Mouse (Mus musculus) lung, embryonic 16.5 days (tissue): ENCODE measurements at regions not wholly inside any gene's neighbourhood (a gene's known extent, or its start where the extent isn't known, plus 50 kb on each side); places are given as distances from the start of the nearest gene placed in this dataset.
A peak's percentile ranks its signal among the peaks of the same experiment; 100 is the strongest.

ENCODE experiments used
- ATAC-seq: fragments of 200-750 bp; cut with Nextera tagmentation; 2 replicates; pipeline ENCODE4 v1.8.0; 2017; ENCODE audit warnings: low read depth, mild to moderate bottlenecking, moderate library complexity
- H3K27ac ChIP-seq: fragments of 300-500 bp; sonication (generic); 2 replicates; pipeline ENCODE4 v1.5.1; 2014; ENCODE audit warnings: mild to moderate bottlenecking, control low read depth, low read length
- H3K27me3 ChIP-seq: fragments of 300-500 bp; sonication (generic); 2 replicates; pipeline ENCODE4 v1.6.1; 2014; ENCODE audit warnings: low read depth, low read length, mixed read lengths; ENCODE audit not compliant: control insufficient read depth, insufficient read depth
- H3K36me3 ChIP-seq: fragments of 300-500 bp; sonication (generic); 2 replicates; pipeline ENCODE4 v1.6.1; 2014; ENCODE audit warnings: low read length; ENCODE audit not compliant: control insufficient read depth, insufficient read depth
- H3K4me1 ChIP-seq: fragments of 300-500 bp; sonication (generic); replicated peaks from 2 replicates; pipeline ENCODE4 v1.6.1; 2014; ENCODE audit warnings: low read length, mixed read lengths; ENCODE audit not compliant: control insufficient read depth, insufficient read depth
- H3K4me2 ChIP-seq: fragments of 300-500 bp; sonication (generic); 2 replicates; pipeline ENCODE4 v1.6.1; 2014; ENCODE audit warnings: low read depth, low read length, control low read depth
- H3K4me3 ChIP-seq: fragments of 300-500 bp; sonication (generic); 2 replicates; pipeline ENCODE4 v1.5.1; 2014; ENCODE audit warnings: mild to moderate bottlenecking, low read length, control low read depth
- H3K9ac ChIP-seq: fragments of 300-500 bp; sonication (generic); 2 replicates; pipeline ENCODE4 v1.6.1; 2014; ENCODE audit warnings: low read length, control low read depth
- H3K9me3 ChIP-seq: fragments of 300-500 bp; sonication (generic); 2 replicates; pipeline ENCODE4 v1.6.1; 2016; ENCODE audit warnings: low read length; ENCODE audit not compliant: control insufficient read depth
- WGBS: fragments of 180-500 bp; shearing (Covaris S2); extraction: QIAGEN DNeasy Blood & Tissue Kit; methylation state at CpG from one replicate; pipeline ENCODE4 v1.1.7; 2014; 5-methylcytosine and 5-hydroxymethylcytosine counted together

GRCm38 (mm10) chr16:19876861-19877554, 105.8 kb downstream of the Klhl6 start:
- Histone ChIP-seq H3K27ac (no peak overlapping the region), H3K36me3 (no peaks in the 10 kb centered on the region), H3K4me1 (no peaks in the 10 kb centered on the region), H3K27me3 (no peaks in the 10 kb centered on the region), H3K9ac (no peak overlapping the region), H3K9me3 (no peaks in the 10 kb centered on the region), H3K4me2 (no peak overlapping the region), H3K4me3 (no peak overlapping the region)
- WGBS, result 43% methylated on average over 10 of the region's 10 CpGs
- ATAC-seq, result no peak

GRCm38 (mm10) chr16:19882961-19883360, 99.9 kb downstream of the Klhl6 start:
- H3K4me3 ChIP-seq, result no peak overlapping the region
- no peak overlapping the region for H3K9ac ChIP-seq
- no peak for ATAC-seq
- H3K36me3 ChIP-seq, result no peaks in the 10 kb centered on the region
- peaks cover 4% of the 10 kb centered on the region for H3K9me3 ChIP-seq
- no peaks in the 10 kb centered on the region for H3K27me3 ChIP-seq
- no peak overlapping the region for H3K4me2 ChIP-seq
- 67% methylated on average over 3 of the region's 3 CpGs for WGBS
- no peak overlapping the region for H3K27ac ChIP-seq
- H3K4me1 ChIP-seq, result peaks cover 7% of the 10 kb centered on the region

DNA sequence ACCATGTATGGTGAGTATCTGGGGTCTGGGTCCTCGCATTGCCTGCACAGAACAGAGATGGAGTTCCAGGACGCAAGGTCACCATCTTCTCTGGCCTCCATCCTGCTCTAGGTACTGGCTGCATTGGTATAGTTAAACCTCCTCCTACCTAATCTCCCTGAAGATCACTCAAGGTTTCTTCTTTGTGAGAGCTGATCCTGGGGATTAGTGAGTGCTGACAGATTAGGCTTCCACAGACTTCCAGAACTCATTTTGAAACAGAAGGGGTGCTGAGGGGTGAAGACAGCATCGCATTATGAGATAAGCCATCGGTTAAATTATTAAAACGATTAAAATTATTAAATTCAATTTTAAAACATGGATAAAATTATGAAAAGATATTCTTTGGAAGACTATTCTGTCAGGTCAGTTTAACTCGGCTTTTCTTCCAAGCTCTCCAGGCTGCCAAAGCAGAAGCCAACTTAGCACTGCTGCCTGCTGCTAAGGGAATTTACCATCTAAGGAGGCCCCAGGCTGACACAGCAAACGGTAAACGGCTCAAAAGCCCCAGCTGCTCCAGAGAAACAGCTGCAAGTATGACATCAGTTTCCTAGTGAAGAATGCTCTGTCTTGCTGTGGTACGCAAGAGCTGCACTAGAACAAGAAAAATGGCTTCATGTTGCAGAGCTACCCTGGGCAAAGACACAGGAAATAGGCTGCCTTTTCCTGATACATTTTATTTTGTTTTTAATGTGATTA, 98.9 kb downstream of the Klhl6 start:
- H3K27me3 ChIP-seq, result no peaks in the 10 kb centered on the region
- no peaks in the 10 kb centered on the region for H3K36me3 ChIP-seq
- H3K4me1 ChIP-seq, result peaks cover 7% of the 10 kb centered on the region
- H3K27ac ChIP-seq, result peak overlapping the region; percentile 48
- H3K4me2 ChIP-seq, result no peak overlapping the region
- peaks cover 4% of the 10 kb centered on the region for H3K9me3 ChIP-seq
- H3K9ac ChIP-seq, result no peak overlapping the region
- 32% methylated on average over 9 of the region's 9 CpGs for WGBS
- peak; percentile 94 for ATAC-seq
- no peak overlapping the region for H3K4me3 ChIP-seq

GRCm38 (mm10) chr16:19884535-19884934, 98.3 kb downstream of the Klhl6 start:
- Histone ChIP-seq H3K4me3 (no peak overlapping the region), H3K4me1 (peaks cover 7% of the 10 kb centered on the region), H3K27ac (peak overlapping the region; percentile 70; the same call in 1 of the 2 replicates), H3K4me2 (no peak overlapping the region), H3K36me3 (no peaks in the 10 kb centered on the region), H3K9me3 (peaks cover 4% of the 10 kb centered on the region), H3K27me3 (no peaks in the 10 kb centered on the region), H3K9ac (no peak overlapping the region)
- WGBS, result 4% methylated on average over 6 of the region's 6 CpGs
- peak; percentile 87 for ATAC-seq

DNA sequence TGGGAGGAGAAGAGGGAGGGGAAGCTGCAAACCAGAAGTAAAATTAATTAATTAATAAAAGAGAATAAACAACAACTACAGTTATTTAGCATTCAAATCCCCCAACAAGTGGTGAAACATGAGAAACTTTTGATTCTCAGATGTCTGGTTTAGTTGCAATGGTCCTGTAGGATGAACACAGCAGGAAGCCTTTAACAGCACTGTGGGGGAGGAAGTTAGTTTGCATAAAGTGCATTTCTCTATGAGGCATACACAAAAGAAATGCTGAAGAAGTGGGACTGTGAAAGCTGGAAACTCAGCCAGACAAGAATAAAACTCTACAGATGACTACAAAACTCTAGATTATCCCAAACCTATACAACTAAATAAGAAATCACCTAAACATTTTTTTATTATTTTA, 96.2 kb downstream of the Klhl6 start:
- Histone ChIP-seq H3K4me3 (no peak overlapping the region), H3K4me2 (no peak overlapping the region), H3K27me3 (no peaks in the 10 kb centered on the region), H3K4me1 (peaks cover 7% of the 10 kb centered on the region), H3K9me3 (peaks cover 4% of the 10 kb centered on the region), H3K36me3 (no peaks in the 10 kb centered on the region), H3K9ac (no peak overlapping the region), H3K27ac (no peak overlapping the region)
- no peak for ATAC-seq

DNA sequence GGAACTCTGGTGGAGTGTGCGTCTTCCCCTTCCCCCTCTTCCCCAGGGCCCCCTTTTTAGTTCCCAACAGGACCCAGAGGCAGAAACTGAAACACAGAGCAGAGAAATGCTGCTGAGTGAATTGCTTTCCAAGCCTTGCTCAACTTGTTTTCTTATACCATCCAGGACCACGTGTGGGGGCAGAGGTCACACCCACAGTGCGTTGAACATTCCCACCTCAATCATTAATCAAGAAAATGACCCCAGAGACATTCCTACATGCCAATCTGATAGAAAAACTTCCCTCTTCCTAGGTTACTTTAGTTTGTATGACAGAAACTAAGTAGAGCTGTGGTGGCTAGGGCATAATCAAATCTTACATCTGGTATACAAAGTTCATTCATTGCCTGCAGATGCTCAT, 93.3 kb downstream of the Klhl6 start:
- no peak overlapping the region for H3K4me2 ChIP-seq
- peaks cover 4% of the 10 kb centered on the region for H3K9me3 ChIP-seq
- H3K4me3 ChIP-seq, result no peak overlapping the region
- no peaks in the 10 kb centered on the region for H3K27me3 ChIP-seq
- no peak overlapping the region for H3K27ac ChIP-seq
- H3K36me3 ChIP-seq, result no peaks in the 10 kb centered on the region
- H3K4me1 ChIP-seq, result no peaks in the 10 kb centered on the region
- ATAC-seq, result no peak
- WGBS, result 30% methylated on average over 3 of the region's 3 CpGs
- H3K9ac ChIP-seq, result no peak overlapping the region

DNA sequence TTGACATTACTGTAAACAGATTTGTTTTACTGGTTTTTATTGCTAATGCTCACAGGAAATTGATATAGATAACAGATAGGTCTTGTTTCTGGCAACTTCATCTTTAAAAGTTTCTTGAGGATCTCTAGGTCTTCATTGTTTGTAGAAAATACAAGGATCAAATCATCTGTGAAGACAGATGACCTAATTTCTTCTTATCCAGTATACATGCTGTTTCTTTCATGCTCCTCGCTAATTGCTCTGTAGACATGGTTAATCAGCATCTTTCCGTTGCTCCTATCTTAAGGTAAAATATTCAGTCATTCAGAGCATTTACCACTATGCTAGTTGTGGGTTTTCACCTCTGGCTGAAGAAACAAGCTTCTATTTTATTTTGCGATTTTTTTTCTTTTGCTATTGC, 91.4 kb downstream of the Klhl6 start:
- H3K4me3 ChIP-seq, result no peak overlapping the region
- no peak overlapping the region for H3K4me2 ChIP-seq
- no peak overlapping the region for H3K9ac ChIP-seq
- WGBS, result 82% methylated on average over 3 of the region's 3 CpGs
- no peak overlapping the region for H3K27ac ChIP-seq
- no peaks in the 10 kb centered on the region for H3K27me3 ChIP-seq
- H3K9me3 ChIP-seq, result no peaks in the 10 kb centered on the region
- no peak for ATAC-seq
- H3K4me1 ChIP-seq, result no peaks in the 10 kb centered on the region
- H3K36me3 ChIP-seq, result no peaks in the 10 kb centered on the region

- no peaks in the 10 kb centered on the region for H3K36me3 ChIP-seq
- no peaks in the 10 kb centered on the region for H3K9me3 ChIP-seq
- ATAC-seq, result no peak
- no peak overlapping the region for H3K27ac ChIP-seq
- 67% methylated on average over 9 of the region's 9 CpGs for WGBS
- H3K27me3 ChIP-seq, result no peaks in the 10 kb centered on the region
- no peak overlapping the region for H3K4me2 ChIP-seq
- H3K9ac ChIP-seq, result no peak overlapping the region
- H3K4me3 ChIP-seq, result no peak overlapping the region
- H3K4me1 ChIP-seq, result no peaks in the 10 kb centered on the region
Measured at GRCm38 (mm10) chr16:19894435-19894994, 88.3 kb downstream of the Klhl6 start.
